Mouse (Mus musculus) stomach, postnatal 0 days (tissue): ENCODE data around the gene Als2cr12. TPM values are rescaled to one million over a fixed set of nuclear protein-coding genes. Genes with fewer than 3 reads are reported as not detected.

Experiments used
- ATAC-seq: fragments of 200-750 bp; cut with Nextera tagmentation; 2 replicates; pipeline ENCODE4 v1.8.0; 2017; ENCODE audit not compliant: low FRiP score, low TSS enrichment
- DNase-seq: peaks from one replicate; pipeline ENCODE4 v3.0.0-alpha.2; 2016; ENCODE audit warnings: low spot score
- H3K27ac ChIP-seq: fragments of 300-500 bp; sonication (generic); replicated peaks from 2 replicates; pipeline ENCODE4 v1.5.1; 2014; ENCODE audit warnings: mild to moderate bottlenecking, control low read depth
- H3K27me3 ChIP-seq: fragments of 300-500 bp; sonication (generic); 2 replicates; pipeline ENCODE4 v1.6.1; 2014; ENCODE audit warnings: low read length; ENCODE audit not compliant: control insufficient read depth, insufficient read depth
- H3K36me3 ChIP-seq: fragments of 300-500 bp; sonication (generic); 2 replicates; pipeline ENCODE4 v1.6.1; 2014; ENCODE audit warnings: low read length, mixed read lengths; ENCODE audit not compliant: control insufficient read depth, insufficient read depth
- H3K4me1 ChIP-seq: fragments of 300-500 bp; sonication (generic); replicated peaks from 2 replicates; pipeline ENCODE4 v1.6.1; 2014; ENCODE audit warnings: antibody characterized with exemption; ENCODE audit not compliant: control insufficient read depth, insufficient read depth
- H3K4me2 ChIP-seq: fragments of 300-500 bp; sonication (generic); replicated peaks from 2 replicates; pipeline ENCODE4 v1.6.1; 2014; ENCODE audit warnings: low read depth, mild to moderate bottlenecking, control low read depth, moderate library complexity
- H3K4me3 ChIP-seq: fragments of 300-500 bp; sonication (generic); 2 replicates; pipeline ENCODE4 v1.5.1; 2014; ENCODE audit warnings: low read depth, low read length, control low read depth
- H3K9ac ChIP-seq: fragments of 300-500 bp; sonication (generic); 2 replicates; pipeline ENCODE4 v1.6.1; 2014; ENCODE audit warnings: mild to moderate bottlenecking, low read length, control low read depth, mixed read lengths
- H3K9me3 ChIP-seq: fragments of 300-500 bp; sonication (generic); 2 replicates; pipeline ENCODE4 v1.6.1; 2016; ENCODE audit warnings: low read length; ENCODE audit not compliant: control insufficient read depth
- CTCF ChIP-seq: IDR thresholded peaks from 2 replicates; pipeline ENCODE4 v1.5.1; 2016; ENCODE audit warnings: antibody characterized with exemption, low read depth, mild to moderate bottlenecking, moderate library complexity
- EP300 ChIP-seq: optimal IDR thresholded peaks from 2 replicates; pipeline ENCODE3; 2016; ENCODE audit warnings: antibody characterized with exemption
- whole genome bisulfite sequencing: fragments of 180-500 bp; shearing (Covaris S2); extraction: QIAGEN DNeasy Blood & Tissue Kit; methylation state at CpG from one replicate; pipeline ENCODE4 v1.1.7; 2014; 5-methylcytosine and 5-hydroxymethylcytosine counted together
- polyA plus RNA-seq: library from polyadenylated mRNA; unstranded; fragments of >200 nt; fragmentation: Nextera tagmentation; extraction: Ambion mirVana; gene quantifications from 2 replicates; pipeline ENCODE4 v1.2.1, GENCODE M21; 2015

The Als2cr12 gene
- polyA plus RNA-seq, 1 experiment from 2014 or later = 0.56 TPM

DNA sequence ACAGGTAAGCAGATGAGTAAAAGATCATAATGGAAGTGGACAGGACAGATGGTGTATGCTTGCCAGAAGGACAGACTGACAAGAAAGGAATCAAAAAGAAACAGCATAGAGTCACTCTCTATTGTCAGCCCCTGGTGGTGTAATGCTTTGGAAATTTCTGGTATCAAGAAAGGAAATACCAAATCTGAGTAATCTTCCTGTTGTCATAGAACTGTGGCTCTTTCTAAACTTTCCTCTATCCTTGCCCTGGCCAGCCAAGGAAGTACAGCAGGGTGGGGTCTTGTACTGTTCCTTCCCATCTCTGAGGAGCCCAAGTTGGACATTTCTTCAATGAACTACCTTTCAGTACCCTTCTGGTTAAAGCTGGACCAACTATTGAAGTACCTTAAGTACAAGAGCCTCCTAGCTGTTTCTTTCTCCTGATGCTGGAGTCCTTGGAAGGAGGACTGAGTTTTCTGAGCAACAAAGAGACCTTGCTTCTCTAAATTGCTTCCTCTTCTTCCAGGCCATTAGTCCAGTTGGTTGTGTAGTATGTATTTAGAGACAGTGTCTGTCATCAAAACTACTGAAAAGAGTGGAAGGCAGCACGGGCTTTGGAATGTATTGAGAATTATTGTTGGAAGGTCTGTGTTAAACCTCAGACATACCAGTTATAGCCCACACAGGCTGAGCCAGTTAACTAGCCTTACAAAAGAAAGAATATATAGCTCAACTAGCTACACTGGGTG is 31.4 kb upstream of the Als2cr12 start:
- H3K36me3 ChIP-seq = peaks cover 19% of the 10 kb centered on the region

GRCm38 (mm10) chr1:58725767-58726166 is 30.0 kb upstream of the Als2cr12 start:
- WGBS = 73% methylated on average over 5 of the region's 5 CpGs
- H3K4me3 ChIP-seq = no peak overlapping the region
- H3K4me1 ChIP-seq = no peaks in the 10 kb centered on the region
- TF ChIP-seq CTCF (no peak), EP300 (no peak)
- H3K9ac ChIP-seq = no peak overlapping the region
- no peaks in the 10 kb centered on the region for H3K9me3 ChIP-seq
- H3K4me2 ChIP-seq = no peak overlapping the region
- H3K36me3 ChIP-seq = peaks cover 19% of the 10 kb centered on the region
- H3K27me3 ChIP-seq = no peaks in the 10 kb centered on the region
- ATAC-seq (no peak), DNase-seq (no peak)
- H3K27ac ChIP-seq = no peak overlapping the region

More for the DNA sequence above, 31.4 kb upstream of the Als2cr12 start:
- Histone ChIP-seq H3K9me3 (no peaks in the 10 kb centered on the region), H3K27ac (no peak overlapping the region), H3K4me2 (no peak overlapping the region), H3K4me3 (no peak overlapping the region), H3K9ac (no peak overlapping the region), H3K4me1 (no peaks in the 10 kb centered on the region), H3K27me3 (no peaks in the 10 kb centered on the region)
- TF ChIP-seq EP300 = no peak
- no peak for TF ChIP-seq CTCF
- DNase-seq = no peak
- ATAC-seq = no peak
- 84% methylated on average over 1 of the region's 1 CpGs for WGBS

DNA sequence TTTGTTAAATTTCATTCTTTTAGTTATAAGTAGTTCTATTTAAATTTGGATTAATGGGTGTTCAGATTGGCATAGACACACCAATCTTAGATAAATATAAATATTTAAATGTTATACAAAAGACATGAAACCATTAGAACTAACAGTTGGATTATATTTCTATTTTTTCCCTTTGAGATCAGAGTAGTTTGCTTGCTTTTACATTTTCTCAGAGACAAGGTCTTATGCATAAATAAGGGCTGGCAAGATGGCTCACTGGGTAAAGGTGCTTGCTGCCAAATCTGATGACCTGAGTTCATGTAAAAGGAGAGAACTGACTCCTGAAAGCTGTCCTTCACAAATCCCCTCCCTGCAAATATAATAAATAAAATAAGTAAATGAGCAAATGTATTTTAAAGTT is 29.3 kb upstream of the Als2cr12 start:
- Histone ChIP-seq H3K27me3 (no peaks in the 10 kb centered on the region), H3K4me2 (no peak overlapping the region), H3K9ac (no peak overlapping the region), H3K4me3 (no peak overlapping the region), H3K36me3 (peaks cover 17% of the 10 kb centered on the region), H3K4me1 (no peaks in the 10 kb centered on the region), H3K27ac (no peak overlapping the region), H3K9me3 (no peaks in the 10 kb centered on the region)
- DNase-seq = no peak
- TF ChIP-seq CTCF (no peak), EP300 (no peak)
- no peak for ATAC-seq

- Histone ChIP-seq H3K27me3 (no peaks in the 10 kb centered on the region), H3K9ac (no peak overlapping the region), H3K4me2 (no peak overlapping the region), H3K36me3 (peaks cover 16% of the 10 kb centered on the region), H3K4me3 (no peak overlapping the region), H3K9me3 (no peaks in the 10 kb centered on the region), H3K27ac (no peak overlapping the region), H3K4me1 (no peaks in the 10 kb centered on the region)
- no peak for DNase-seq
- no peak for ATAC-seq
- TF ChIP-seq EP300 (no peak), CTCF (no peak)
- WGBS = 29% methylated on average over 8 of the region's 9 CpGs
These were observed 28.7 kb upstream of the Als2cr12 start for GRCm38 (mm10) chr1:58724533-58724932.

- H3K4me1 ChIP-seq = no peaks in the 10 kb centered on the region
- H3K27me3 ChIP-seq = no peaks in the 10 kb centered on the region
- DNase-seq (no peak), ATAC-seq (no peak)
- peaks cover 13% of the 10 kb centered on the region for H3K36me3 ChIP-seq
- H3K9ac ChIP-seq = no peak overlapping the region
- no peak overlapping the region for H3K27ac ChIP-seq
- H3K4me2 ChIP-seq = no peak overlapping the region
- H3K9me3 ChIP-seq = no peaks in the 10 kb centered on the region
- H3K4me3 ChIP-seq = no peak overlapping the region
- 63% methylated on average over 7 of the region's 7 CpGs for WGBS
- no peak for TF ChIP-seq EP300
- no peak; the same call in 1 of the 2 replicates for TF ChIP-seq CTCF
These were observed 28.1 kb upstream of the Als2cr12 start for GRCm38 (mm10) chr1:58723809-58724405.
